In genomic region chr3:127355252-127355651, GRCm38 (mm10) we compare ENCODE assay signal across 11 mouse cellular contexts.
DNase-seq lines count a peak whose midpoint lies in the region; ATAC-seq and TF ChIP-seq lines count a peak whose summit lies in the region.
"Had no signal": no experiment of that assay in that cellular context is flagged by ENCODE, and none has a peak within 500 bp of the region (broad histone marks: within the 10 kb centered on the region; RNA-seq: fewer than 3 reads in every experiment).

No protein-coding gene starts in this region.

- no peak for TF ChIP-seq CTCF in gastrocnemius, adult 2 months (IDR thresholded peaks at IDR 0.05)

- intact Hi-C loops in gastrocnemius, adult 2 months (cut with DNase I): no loop called here

- no peak for ATAC-seq in limb, embryonic 13.5 days (ENCODE audit: low FRiP score, low read depth)
- ATAC-seq in limb, embryonic 15.5 days (ENCODE audit: insufficient number of reproducible peaks, low FRiP score, low TSS enrichment, low read depth): 0 out of 2 replicates have a peak, but pooled peaks have one; percentile 19
- ATAC-seq in monocyte, adult 5-6 weeks (replicated peaks; ENCODE audit: insufficient number of reproducible peaks, low FRiP score, low TSS enrichment, poor library complexity, severe bottlenecking): peak; percentile 93
- ATAC-seq: activated CD4-positive, CD25-positive, alpha-beta regulatory T cell, adult 4 months had no signal

- H3K9me3 ChIP-seq in limb, embryonic 13.5 days: no peaks in the 10 kb centered on the region
- H3K9me3 ChIP-seq in limb, embryonic 10.5 days (replicated peaks): no peaks in the 10 kb centered on the region
- H3K9me3 ChIP-seq in limb, embryonic 15.5 days: no peaks in the 10 kb centered on the region
- H3K9me3 ChIP-seq: heart, embryonic 15.5 days had no signal

- H3K4me1 ChIP-seq in limb, embryonic 13.5 days: no peaks in the 10 kb centered on the region
- H3K4me1 ChIP-seq in limb, embryonic 10.5 days: no peaks in the 10 kb centered on the region
- no peaks in the 10 kb centered on the region for H3K4me1 ChIP-seq in limb, embryonic 15.5 days
- H3K4me1 ChIP-seq: heart, embryonic 15.5 days had no signal

- H3K27me3 ChIP-seq in limb, embryonic 13.5 days: no peaks in the 10 kb centered on the region
- H3K27me3 ChIP-seq in limb, embryonic 10.5 days (ENCODE audit: low read depth, poor library complexity, severe bottlenecking): no peaks in the 10 kb centered on the region
- no peaks in the 10 kb centered on the region for H3K27me3 ChIP-seq in limb, embryonic 15.5 days
- H3K27me3 ChIP-seq: heart, embryonic 15.5 days had no signal

- no peaks in the 10 kb centered on the region for H3K36me3 ChIP-seq in limb, embryonic 13.5 days
- H3K36me3 ChIP-seq in limb, embryonic 10.5 days: no peaks in the 10 kb centered on the region
- H3K36me3 ChIP-seq in limb, embryonic 15.5 days: no peaks in the 10 kb centered on the region
- H3K36me3 ChIP-seq: heart, embryonic 15.5 days had no signal

- 0 out of 2 replicates have a peak overlapping the region, but pooled peaks have one; percentile 12 for H3K4me2 ChIP-seq in limb, embryonic 13.5 days (replicated peaks)
- 0 out of 2 replicates have a peak overlapping the region, but pooled peaks have one; percentile 14 for H3K4me2 ChIP-seq in limb, embryonic 15.5 days
- H3K4me2 ChIP-seq: heart, embryonic 15.5 days had no signal

- WGBS in limb, embryonic 13.5 days: 51% methylated on average over 5 of the region's 5 CpGs
- WGBS in limb, embryonic 10.5 days: 47% methylated on average over 5 of the region's 5 CpGs
- 34% methylated on average over 5 of the region's 5 CpGs for WGBS in limb, embryonic 15.5 days

- no peak overlapping the region; the same call in 1 of the 2 replicates for H3K4me3 ChIP-seq in gastrocnemius, adult 2 months
- no peak overlapping the region for H3K4me3 ChIP-seq in limb, embryonic 13.5 days
- H3K4me3 ChIP-seq in limb, embryonic 10.5 days: no peak overlapping the region
- H3K4me3 ChIP-seq in limb, embryonic 15.5 days: no peak overlapping the region
- H3K4me3 ChIP-seq: heart, embryonic 15.5 days had no signal

- H3K27ac ChIP-seq in gastrocnemius, adult 2 months: peak overlapping the region; percentile 6; the same call in 1 of the 2 replicates
- H3K27ac ChIP-seq in limb, embryonic 13.5 days: no peak overlapping the region
- H3K27ac ChIP-seq in limb, embryonic 10.5 days: no peak overlapping the region
- no peak overlapping the region for H3K27ac ChIP-seq in limb, embryonic 15.5 days
- H3K27ac ChIP-seq: heart, embryonic 15.5 days had no signal

- DNase-seq in gastrocnemius, adult 2 months: no peak
- no peak for DNase-seq in gastrocnemius, postnatal 25 days
- DNase-seq in limb, embryonic 10.5 days (ENCODE audit: low spot score): no peak
- DNase-seq in left cerebral cortex, adult 18-20 months (ENCODE audit: low spot score in 2 of 2): no peak
- DNase-seq in spleen, adult 12 weeks (ENCODE audit: low spot score): no peak
- DNase-seq: cerebellum, adult 9-11 months had no signal

- H3K9ac ChIP-seq in limb, embryonic 13.5 days: no peak overlapping the region
- H3K9ac ChIP-seq in limb, embryonic 15.5 days: no peak overlapping the region
- H3K9ac ChIP-seq: heart, embryonic 15.5 days had no signal
